Mouse (Mus musculus) adrenal gland, adult 18-20 months (tissue): ENCODE data around the gene Dot1l. TPM values are rescaled to one million over a fixed set of nuclear protein-coding genes. Genes with fewer than 3 reads are reported as not detected.
A peak's percentile ranks its signal among the peaks of the same experiment; 100 is the strongest.

Experiments used
- DNase-seq, 2 experiments: peaks; one replicate each; pipeline ENCODE4 v3.0.0; 2021 to 2022; ENCODE audit warnings: low spot score in 2 of 2
- long read RNA-seq, 2 experiments: library from polyadenylated mRNA; stranded (forward); transcript quantifications; one replicate each; pipeline ENCODE4 v2.0.0; 2021
- total RNA-seq, 2 experiments: library from RNA; stranded (reverse); gene quantifications; 1 replicate in 1 of 2; 2 replicates in 1 of 2; pipeline ENCODE4 v1.2.3; 2021

Dot1l gene
- total RNA-seq, result 10 to 100 TPM; 61.0 to 66.4 TPM
- long read RNA-seq, experiment 1, partial matches to known transcripts, result 9 of 13 reads
- long read RNA-seq, experiment 1, other reads (novel, unspliced or antisense), result 4 of 13 reads
- long read RNA-seq, experiment 2, partial matches to known transcripts, result 16 of 23 reads
- long read RNA-seq, experiment 2, other reads (novel, unspliced or antisense), result 7 of 23 reads

GRCm38 (mm10) chr10:80754594-80755290, at the start of gene Dot1l:
Gene Dot1l, plus strand, starts transcription at chr10:80755206.
- DNase-seq, result peak; percentile 98 to 99

- DNase-seq, result no peak
Measured at GRCm38 (mm10) chr10:80705479-80705878, 49.5 kb upstream of the Dot1l start.

GRCm38 (mm10) chr10:80710834-80711233, 44.2 kb upstream of the Dot1l start:
- DNase-seq, result no peak

- DNase-seq, result peak in 1 of 2 experiments; percentile 36
Measured at GRCm38 (mm10) chr10:80717281-80717680, 37.7 kb upstream of the Dot1l start.

GRCm38 (mm10) chr10:80727369-80728127, 27.5 kb upstream of the Dot1l start:
- DNase-seq, result no peak

- DNase-seq, result no peak
Measured at GRCm38 (mm10) chr10:80732611-80733101, 22.4 kb upstream of the Dot1l start.

GRCm38 (mm10) chr10:80736731-80737130, 18.3 kb upstream of the Dot1l start:
- DNase-seq, result no peak

- no peak for DNase-seq
Measured at GRCm38 (mm10) chr10:80738657-80739056, 16.3 kb upstream of the Dot1l start.

- DNase-seq, result no peak
Measured at GRCm38 (mm10) chr10:80741146-80741545, 13.9 kb upstream of the Dot1l start.

GRCm38 (mm10) chr10:80741634-80742179, 13.3 kb upstream of the Dot1l start:
- no peak for DNase-seq

- DNase-seq, result peak; percentile 97
Measured at GRCm38 (mm10) chr10:80742180-80742978, 12.6 kb upstream of the Dot1l start, which contains the start of gene Ap3d1. Gene Ap3d1, minus strand, starts transcription at chr10:80742264.

GRCm38 (mm10) chr10:80744262-80744661, 10.7 kb upstream of the Dot1l start:
- DNase-seq, result no peak

- peak; percentile 80 to 85 for DNase-seq
Measured at GRCm38 (mm10) chr10:80747410-80747809, 7.6 kb upstream of the Dot1l start.

GRCm38 (mm10) chr10:80748609-80749008, 6.4 kb upstream of the Dot1l start:
- peak; percentile 49 to 54 for DNase-seq

- DNase-seq, result peak; percentile 54 to 55
Measured at GRCm38 (mm10) chr10:80751188-80751832, 3.7 kb upstream of the Dot1l start.

- DNase-seq, result peak; percentile 65 to 70
Measured at GRCm38 (mm10) chr10:80752079-80752625, 2.9 kb upstream of the Dot1l start.

GRCm38 (mm10) chr10:80755291-80756015, 447 bp downstream of the Dot1l start:
- DNase-seq, result no peak

GRCm38 (mm10) chr10:80756099-80756498, 1.1 kb downstream of the Dot1l start:
- no peak for DNase-seq

GRCm38 (mm10) chr10:80756509-80756908, 1.5 kb downstream of the Dot1l start:
- DNase-seq, result no peak
